Comparison of ENCODE assay signal across 1 mouse cellular context in the genomic region with DNA sequence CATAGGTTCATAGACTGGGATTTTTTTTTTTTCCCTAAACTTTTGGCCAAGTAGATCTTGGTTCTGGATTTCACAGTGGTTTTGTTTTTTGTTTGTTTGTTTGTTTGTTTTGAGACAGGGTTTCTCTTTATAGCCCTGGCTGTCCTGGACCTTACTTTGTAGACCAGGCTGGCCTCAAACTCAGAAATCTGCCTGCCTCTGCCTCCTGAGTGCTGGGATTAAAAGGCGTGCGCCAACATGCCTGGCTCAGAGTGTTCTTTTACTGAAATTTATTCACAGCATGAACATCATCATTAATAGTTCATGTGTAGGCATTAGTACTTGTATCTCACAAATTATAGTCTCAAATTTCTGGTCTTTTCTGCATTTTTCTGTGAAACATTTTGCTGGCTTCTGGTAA. TPM values are rescaled to one million over a fixed set of nuclear protein-coding genes. Genes with fewer than 3 reads are reported as not detected.
"Had no signal": no experiment of that assay in that cellular context is flagged by ENCODE, and none has a peak within 500 bp of the region (broad histone marks: within the 10 kb centered on the region; RNA-seq: fewer than 3 reads in every experiment).

No protein-coding gene starts in this region.

RNA-seq across cellular contexts. Expression of a gene that starts 5.4 kb away (rescaled TPM):
- polyA plus RNA-seq: small intestine, adult 2 months had no signal
